Mouse (Mus musculus) NIH3T3 (cell line): ENCODE data around the gene Tifa.

Experiments used
- DNase-seq: peaks from one replicate; pipeline ENCODE4 v3.0.0-alpha.2; 2012; ENCODE audit warnings: low read depth

Tifa gene

GRCm38 (mm10) chr3:127787032-127787431 is 2.6 kb upstream of the Tifa start:
- DNase-seq = no peak

- DNase-seq = no peak
These were observed 1.6 kb upstream of the Tifa start for GRCm38 (mm10) chr3:127788038-127788437.

- no peak for DNase-seq
These were observed 686 bp upstream of the Tifa start for GRCm38 (mm10) chr3:127788919-127789318.

GRCm38 (mm10) chr3:127790234-127791055 is 840 bp downstream of the Tifa start:
- peak; percentile 67 for DNase-seq

- no peak for DNase-seq
These were observed 1.5 kb downstream of the Tifa start for GRCm38 (mm10) chr3:127791056-127791483.

- DNase-seq = no peak
These were observed 2.3 kb downstream of the Tifa start for GRCm38 (mm10) chr3:127791595-127792561.

GRCm38 (mm10) chr3:127793022-127793421 is 3.4 kb downstream of the Tifa start:
- no peak for DNase-seq

- DNase-seq = no peak
These were observed 6.2 kb downstream of the Tifa start for GRCm38 (mm10) chr3:127795762-127796161.

GRCm38 (mm10) chr3:127796271-127796670 is 6.7 kb downstream of the Tifa start:
- DNase-seq = no peak

- peak; percentile 42 for DNase-seq
These were observed 11.6 kb downstream of the Tifa start for GRCm38 (mm10) chr3:127801162-127801561.

GRCm38 (mm10) chr3:127802814-127803213 is 13.2 kb downstream of the Tifa start:
- DNase-seq = no peak

GRCm38 (mm10) chr3:127804439-127804838 is 14.8 kb downstream of the Tifa start:
- DNase-seq = no peak

GRCm38 (mm10) chr3:127805071-127805470 is 15.5 kb downstream of the Tifa start:
- no peak for DNase-seq

- DNase-seq = no peak
These were observed 16.4 kb downstream of the Tifa start for GRCm38 (mm10) chr3:127805991-127806390.

GRCm38 (mm10) chr3:127807846-127808245 is 18.2 kb downstream of the Tifa start:
- no peak for DNase-seq

GRCm38 (mm10) chr3:127809103-127809502 is 19.5 kb downstream of the Tifa start:
- DNase-seq = no peak

- DNase-seq = no peak
These were observed 27.6 kb downstream of the Tifa start for GRCm38 (mm10) chr3:127817120-127817683.

- no peak for DNase-seq
These were observed 29.4 kb downstream of the Tifa start for GRCm38 (mm10) chr3:127818694-127819663.

- DNase-seq = no peak
These were observed 30.8 kb downstream of the Tifa start for GRCm38 (mm10) chr3:127820400-127820799.

GRCm38 (mm10) chr3:127821209-127821608 is 31.6 kb downstream of the Tifa start:
- DNase-seq = no peak
